Mouse (Mus musculus): Measurements from ENCODE around the gene Erh. TPM values are rescaled to one million over a fixed set of nuclear protein-coding genes. Genes with fewer than 3 reads are reported as not detected.
A peak's percentile ranks its signal among the peaks of the same experiment; 100 is the strongest.

Gene Erh
- total RNA-seq, 2 experiments from 2014 or later: 47.4 to 56.1 TPM

- peak; percentile 12 to 32 for DNase-seq
These were observed 28.5 kb downstream of the Erh start for GRCm38 (mm10) chr12:80615371-80616257.

GRCm38 (mm10) chr12:80612113-80612791, 31.9 kb downstream of the Erh start:
- DNase-seq: no peak

- peak; percentile 9 to 27 for DNase-seq
These were observed 34.2 kb downstream of the Erh start for GRCm38 (mm10) chr12:80609928-80610327.

GRCm38 (mm10) chr12:80608576-80608975, 35.6 kb downstream of the Erh start:
- no peak for DNase-seq

GRCm38 (mm10) chr12:80604218-80604617, 39.9 kb downstream of the Erh start:
- no peak for DNase-seq

- DNase-seq: peak; percentile 33 to 52
These were observed 40.6 kb downstream of the Erh start for GRCm38 (mm10) chr12:80603566-80603965.

GRCm38 (mm10) chr12:80602432-80602831, 41.7 kb downstream of the Erh start:
- no peak for DNase-seq

GRCm38 (mm10) chr12:80601597-80602269, 42.4 kb downstream of the Erh start:
- no peak for DNase-seq

- DNase-seq: peak; percentile 30 to 44
These were observed 45.4 kb downstream of the Erh start for GRCm38 (mm10) chr12:80598756-80599155.

GRCm38 (mm10) chr12:80598236-80598635, 45.9 kb downstream of the Erh start:
- DNase-seq: no peak

GRCm38 (mm10) chr12:80595968-80596367, 48.2 kb downstream of the Erh start:
- no peak for DNase-seq

GRCm38 (mm10) chr12:80595566-80595965, 48.6 kb downstream of the Erh start:
- DNase-seq: no peak

- peak in 1 of 2 experiments; percentile 21 for DNase-seq
These were observed 49.4 kb downstream of the Erh start for GRCm38 (mm10) chr12:80594781-80595180.

- DNase-seq: no peak
These were observed 50.0 kb downstream of the Erh start for GRCm38 (mm10) chr12:80594141-80594540.

GRCm38 (mm10) chr12:80584973-80585372, 59.2 kb downstream of the Erh start:
- DNase-seq: peak; percentile 24 to 36

Other genes starting within 250 kb of the Erh start
- 10 to 100 TPM; 32.1 to 33.1 TPM for gene Dcaf5, start 207.7 kb downstream of the Erh start, total RNA-seq (2021)
- gene Exd2, start 181.2 kb downstream of the Erh start, total RNA-seq (2021): 10 to 100 TPM; 18.6 to 20.2 TPM
- 1 to 10 TPM; 7.1 to 8.8 TPM for gene Galnt16, start 126.1 kb downstream of the Erh start, total RNA-seq (2021)
- gene Slc39a9, start 458 bp downstream of the Erh start, total RNA-seq (2021): 10 to 100 TPM; 41.8 to 57.6 TPM
- not detected for gene Plekhd1, start 48.2 kb upstream of the Erh start, total RNA-seq (2021)
- not detected for gene Ccdc177, start 116.3 kb upstream of the Erh start, total RNA-seq (2021)
- 10 to 100 TPM; 53.9 to 59.4 TPM for gene Susd6, start 146.2 kb upstream of the Erh start, total RNA-seq (2021)